Mouse (Mus musculus): ENCODE results near the gene Arl16. TPM values are rescaled to one million over a fixed set of nuclear protein-coding genes. Genes with fewer than 3 reads are reported as not detected.

Arl16 gene
- polyA plus RNA-seq, 1 experiment, result 26.4 TPM

GRCm38 (mm10) chr11:120426727-120427126 lies 40.7 kb downstream of the Arl16 start:
- peaks cover 46% of the 10 kb centered on the region for H3K79me3 ChIP-seq (ENCODE audit: low read depth)
- H3ac ChIP-seq (ENCODE audit: control insufficient read depth, insufficient read length, low read depth), result no peak overlapping the region
- H3K27me3 ChIP-seq (ENCODE audit: control insufficient read depth, insufficient read depth, insufficient read length), result no peaks in the 10 kb centered on the region
- H3K79me2 ChIP-seq (ENCODE audit: control insufficient read depth, insufficient read depth), result peaks cover 98% of the 10 kb centered on the region
- TF ChIP-seq CTCF (IDR thresholded peaks at IDR 0.05; ENCODE audit: control insufficient read depth, insufficient read depth, insufficient read length), result no peak
- TF ChIP-seq MYOG (IDR thresholded peaks at IDR 0.05; ENCODE audit: control insufficient read depth, extremely low read depth, insufficient read length), result no peak
- TF ChIP-seq FOSL1 (IDR thresholded peaks at IDR 0.05; ENCODE audit: insufficient read depth, low read length, poor library complexity, severe bottlenecking), result no peak
- TF ChIP-seq MYOD1 (IDR thresholded peaks at IDR 0.05; ENCODE audit: control insufficient read depth, insufficient read length, low read depth), result no peak
- TF ChIP-seq USF1 (IDR thresholded peaks at IDR 0.05; ENCODE audit: low read depth), result no peak
- no peak for TF ChIP-seq MAX (IDR thresholded peaks at IDR 0.05)
- no peak for TF ChIP-seq CEBPB (IDR thresholded peaks at IDR 0.05; ENCODE audit: low read depth)
- peaks cover 96% of the 10 kb centered on the region for H3K36me3 ChIP-seq (ENCODE audit: control insufficient read depth, insufficient read depth)
- H3K4me3 ChIP-seq (ENCODE audit: insufficient read depth, poor library complexity, severe bottlenecking), result no peak overlapping the region

GRCm38 (mm10) chr11:120423569-120424295 lies 43.7 kb downstream of the Arl16 start:
- Histone ChIP-seq H3K79me2 (ENCODE audit: control insufficient read depth, insufficient read depth) (peaks cover 88% of the 10 kb centered on the region), H3ac (ENCODE audit: control insufficient read depth, insufficient read length, low read depth) (no peak overlapping the region), H3K79me3 (ENCODE audit: low read depth) (peaks cover 39% of the 10 kb centered on the region), H3K27me3 (ENCODE audit: control insufficient read depth, insufficient read depth, insufficient read length) (no peaks in the 10 kb centered on the region), H3K36me3 (ENCODE audit: control insufficient read depth, insufficient read depth) (peaks cover 96% of the 10 kb centered on the region), H3K4me3 (ENCODE audit: insufficient read depth, poor library complexity, severe bottlenecking) (no peak overlapping the region)
- TF ChIP-seq FOSL1 (IDR thresholded peaks at IDR 0.05; ENCODE audit: insufficient read depth, low read length, poor library complexity, severe bottlenecking), result no peak
- no peak for TF ChIP-seq CTCF (IDR thresholded peaks at IDR 0.05; ENCODE audit: control insufficient read depth, insufficient read depth, insufficient read length)
- no peak for TF ChIP-seq MYOG (IDR thresholded peaks at IDR 0.05; ENCODE audit: control insufficient read depth, extremely low read depth, insufficient read length)
- no peak for TF ChIP-seq CEBPB (IDR thresholded peaks at IDR 0.05; ENCODE audit: low read depth)
- TF ChIP-seq MYOD1 (IDR thresholded peaks at IDR 0.05; ENCODE audit: control insufficient read depth, insufficient read length, low read depth), result no peak

DNA sequence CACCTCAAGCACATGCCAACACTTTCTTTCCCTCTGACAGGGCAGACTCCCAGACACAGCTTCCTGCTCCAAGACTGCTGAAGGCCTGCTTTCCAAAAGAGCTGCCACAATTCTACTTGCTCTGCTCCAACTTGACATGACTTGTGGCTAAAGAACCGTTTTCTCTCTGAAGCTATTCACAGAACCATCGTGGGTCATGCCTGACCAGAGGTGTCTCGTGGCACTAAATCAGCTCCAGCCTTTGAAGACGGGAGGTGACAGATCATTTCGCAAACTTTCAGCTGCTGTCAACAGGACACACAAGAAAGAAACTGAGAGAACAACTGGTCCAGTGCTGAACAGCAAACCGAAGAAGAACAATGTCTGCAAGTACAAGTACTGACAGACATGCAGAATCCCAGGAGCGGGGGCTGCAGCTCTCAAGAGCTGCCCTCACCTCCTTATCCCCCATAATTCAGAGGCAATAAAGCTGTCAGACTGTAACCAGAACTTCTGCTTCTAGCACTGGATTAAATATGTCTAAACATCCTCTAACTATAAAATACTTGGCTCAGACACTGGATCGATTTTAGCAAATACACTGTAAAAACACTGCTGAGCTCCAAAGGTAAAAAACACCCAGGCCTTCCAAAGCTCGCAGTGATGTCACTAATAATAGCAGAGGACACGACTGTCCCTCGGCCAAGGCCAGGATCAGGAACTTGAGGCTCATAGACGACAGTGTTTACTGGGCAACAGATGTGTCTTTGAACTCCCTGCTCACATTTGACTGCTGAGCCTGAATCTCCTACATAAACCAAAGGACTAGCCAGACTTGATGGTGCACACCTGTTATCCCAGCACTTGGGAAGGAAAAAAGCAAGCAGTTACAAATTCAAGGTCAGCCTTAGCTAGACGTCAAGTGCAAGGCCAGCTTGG lies 44.5 kb downstream of the Arl16 start:
- Histone ChIP-seq H3ac (ENCODE audit: control insufficient read depth, insufficient read length, low read depth) (no peak overlapping the region), H3K36me3 (ENCODE audit: control insufficient read depth, insufficient read depth) (peaks cover 96% of the 10 kb centered on the region), H3K79me2 (ENCODE audit: control insufficient read depth, insufficient read depth) (peaks cover 79% of the 10 kb centered on the region), H3K27me3 (ENCODE audit: control insufficient read depth, insufficient read depth, insufficient read length) (no peaks in the 10 kb centered on the region), H3K79me3 (ENCODE audit: low read depth) (peaks cover 39% of the 10 kb centered on the region), H3K4me3 (ENCODE audit: insufficient read depth, poor library complexity, severe bottlenecking) (no peak overlapping the region)
- TF ChIP-seq CEBPB (IDR thresholded peaks at IDR 0.05; ENCODE audit: low read depth) (no peak), CTCF (IDR thresholded peaks at IDR 0.05; ENCODE audit: control insufficient read depth, insufficient read depth, insufficient read length) (no peak), FOSL1 (IDR thresholded peaks at IDR 0.05; ENCODE audit: insufficient read depth, low read length, poor library complexity, severe bottlenecking) (no peak), MYOG (IDR thresholded peaks at IDR 0.05; ENCODE audit: control insufficient read depth, extremely low read depth, insufficient read length) (no peak), MYOD1 (IDR thresholded peaks at IDR 0.05; ENCODE audit: control insufficient read depth, insufficient read length, low read depth) (no peak), USF1 (IDR thresholded peaks at IDR 0.05; ENCODE audit: low read depth) (no peak), MAX (IDR thresholded peaks at IDR 0.05) (no peak)

GRCm38 (mm10) chr11:120418592-120418991 lies 48.8 kb downstream of the Arl16 start:
- Histone ChIP-seq H3K4me3 (ENCODE audit: insufficient read depth, poor library complexity, severe bottlenecking) (no peak overlapping the region), H3K79me2 (ENCODE audit: control insufficient read depth, insufficient read depth) (peaks cover 36% of the 10 kb centered on the region), H3K36me3 (ENCODE audit: control insufficient read depth, insufficient read depth) (peaks cover 98% of the 10 kb centered on the region), H3K79me3 (ENCODE audit: low read depth) (peaks cover 14% of the 10 kb centered on the region), H3ac (ENCODE audit: control insufficient read depth, insufficient read length, low read depth) (no peak overlapping the region), H3K27me3 (ENCODE audit: control insufficient read depth, insufficient read depth, insufficient read length) (no peaks in the 10 kb centered on the region)
- TF ChIP-seq MYOG (IDR thresholded peaks at IDR 0.05; ENCODE audit: control insufficient read depth, extremely low read depth, insufficient read length) (no peak), MAX (IDR thresholded peaks at IDR 0.05) (no peak), MYOD1 (IDR thresholded peaks at IDR 0.05; ENCODE audit: control insufficient read depth, insufficient read length, low read depth) (no peak), CEBPB (IDR thresholded peaks at IDR 0.05; ENCODE audit: low read depth) (no peak), CTCF (IDR thresholded peaks at IDR 0.05; ENCODE audit: control insufficient read depth, insufficient read depth, insufficient read length) (no peak), FOSL1 (IDR thresholded peaks at IDR 0.05; ENCODE audit: insufficient read depth, low read length, poor library complexity, severe bottlenecking) (no peak), USF1 (IDR thresholded peaks at IDR 0.05; ENCODE audit: low read depth) (no peak)

DNA sequence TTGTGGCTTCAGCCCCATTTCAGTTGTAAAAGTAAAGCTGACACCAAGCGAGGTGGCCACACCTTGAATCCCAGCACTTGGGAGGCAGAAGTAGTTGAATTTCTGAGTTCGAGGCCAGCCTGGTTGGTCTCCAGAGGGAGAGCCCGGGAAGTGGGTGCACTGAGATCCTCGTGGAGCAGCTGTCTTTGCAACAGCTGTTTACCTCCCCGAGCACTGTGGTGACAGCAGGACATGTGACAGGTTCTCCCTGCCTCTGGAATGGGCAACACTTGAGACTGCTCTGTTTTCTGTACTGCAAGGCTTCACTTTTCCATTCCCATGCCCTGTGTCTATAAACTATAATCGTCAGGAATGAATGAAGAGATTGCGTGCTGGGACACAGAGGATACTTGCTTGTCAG lies 49.6 kb downstream of the Arl16 start:
- TF ChIP-seq CTCF (IDR thresholded peaks at IDR 0.05; ENCODE audit: control insufficient read depth, insufficient read depth, insufficient read length) (no peak), CEBPB (IDR thresholded peaks at IDR 0.05; ENCODE audit: low read depth) (no peak)
- peaks cover 98% of the 10 kb centered on the region for H3K36me3 ChIP-seq (ENCODE audit: control insufficient read depth, insufficient read depth)

More for the DNA sequence above, 49.6 kb downstream of the Arl16 start:
- H3K79me2 ChIP-seq (ENCODE audit: control insufficient read depth, insufficient read depth), result peaks cover 29% of the 10 kb centered on the region
- peaks cover 7% of the 10 kb centered on the region for H3K79me3 ChIP-seq (ENCODE audit: low read depth)
- no peak overlapping the region for H3ac ChIP-seq (ENCODE audit: control insufficient read depth, insufficient read length, low read depth)
- no peak overlapping the region for H3K4me3 ChIP-seq (ENCODE audit: insufficient read depth, poor library complexity, severe bottlenecking)
- no peaks in the 10 kb centered on the region for H3K27me3 ChIP-seq (ENCODE audit: control insufficient read depth, insufficient read depth, insufficient read length)

Other genes starting within 250 kb of the Arl16 start
- 10.8 TPM for gene Bahcc1, start 234.7 kb downstream of the Arl16 start, polyA plus RNA-seq (2012; fragmentation: generic; extraction: Trizol)
- gene Actg1, start 119.1 kb downstream of the Arl16 start, polyA plus RNA-seq (2012; fragmentation: generic; extraction: Trizol), result 7,516 TPM
- 0.25 TPM for gene Fscn2, start 106.1 kb downstream of the Arl16 start, polyA plus RNA-seq (2012; fragmentation: generic; extraction: Trizol)
- 18.0 TPM for gene Faap100, start 88.8 kb downstream of the Arl16 start, polyA plus RNA-seq (2012; fragmentation: generic; extraction: Trizol)
- 61.8 TPM for gene Nploc4, start 29.9 kb downstream of the Arl16 start, polyA plus RNA-seq (2012; fragmentation: generic; extraction: Trizol)
- 0.02 TPM for gene Tspan10, start 25.0 kb downstream of the Arl16 start, polyA plus RNA-seq (2012; fragmentation: generic; extraction: Trizol)
- gene Pde6g, start 14.1 kb downstream of the Arl16 start, polyA plus RNA-seq (2012; fragmentation: generic; extraction: Trizol), result 0.13 TPM
- gene Oxld1, start 9.5 kb downstream of the Arl16 start, polyA plus RNA-seq (2012; fragmentation: generic; extraction: Trizol), result 7.5 TPM
- 24.6 TPM for gene Ccdc137, start 9.5 kb downstream of the Arl16 start, polyA plus RNA-seq (2012; fragmentation: generic; extraction: Trizol)
- 338 TPM for gene Mrpl12, start 17.0 kb upstream of the Arl16 start, polyA plus RNA-seq (2012; fragmentation: generic; extraction: Trizol)
- gene Slc25a10, start 24.2 kb upstream of the Arl16 start, polyA plus RNA-seq (2012; fragmentation: generic; extraction: Trizol), result 154 TPM
- not detected for gene Gcgr, start 63.1 kb upstream of the Arl16 start, polyA plus RNA-seq (2012; fragmentation: generic; extraction: Trizol)
- 90.7 TPM for gene Mcrip1, start 82.1 kb upstream of the Arl16 start, polyA plus RNA-seq (2012; fragmentation: generic; extraction: Trizol)
- gene Ppp1r27, start 83.5 kb upstream of the Arl16 start, polyA plus RNA-seq (2012; fragmentation: generic; extraction: Trizol), result 0.12 TPM
- gene P4hb, start 105.6 kb upstream of the Arl16 start, polyA plus RNA-seq (2012; fragmentation: generic; extraction: Trizol), result 519 TPM
- 1,072 TPM for gene Arhgdia, start 114.0 kb upstream of the Arl16 start, polyA plus RNA-seq (2012; fragmentation: generic; extraction: Trizol)
- gene Alyref, start 130.8 kb upstream of the Arl16 start, polyA plus RNA-seq (2012; fragmentation: generic; extraction: Trizol), result 218 TPM
- gene Anapc11, start 130.8 kb upstream of the Arl16 start, polyA plus RNA-seq (2012; fragmentation: generic; extraction: Trizol), result 254 TPM
- not detected for gene Npb, start 140.9 kb upstream of the Arl16 start, polyA plus RNA-seq (2012; fragmentation: generic; extraction: Trizol)
- 51.5 TPM for gene Pcyt2, start 150.3 kb upstream of the Arl16 start, polyA plus RNA-seq (2012; fragmentation: generic; extraction: Trizol)
- 21.9 TPM for gene Sirt7, start 157.6 kb upstream of the Arl16 start, polyA plus RNA-seq (2012; fragmentation: generic; extraction: Trizol)
- 33.3 TPM for gene Mafg, start 166.0 kb upstream of the Arl16 start, polyA plus RNA-seq (2012; fragmentation: generic; extraction: Trizol)
- gene Pycr1, start 176.2 kb upstream of the Arl16 start, polyA plus RNA-seq (2012; fragmentation: generic; extraction: Trizol), result 16.1 TPM
- gene Myadml2, start 180.6 kb upstream of the Arl16 start, polyA plus RNA-seq (2012; fragmentation: generic; extraction: Trizol), result not detected
- 0.43 TPM for gene Notum, start 193.6 kb upstream of the Arl16 start, polyA plus RNA-seq (2012; fragmentation: generic; extraction: Trizol)
- gene Aspscr1, start 205.4 kb upstream of the Arl16 start, polyA plus RNA-seq (2012; fragmentation: generic; extraction: Trizol), result 66.0 TPM
- 57.6 TPM for gene Cenpx, start 246.1 kb upstream of the Arl16 start, polyA plus RNA-seq (2012; fragmentation: generic; extraction: Trizol)
- gene Lrrc45, start 246.3 kb upstream of the Arl16 start, polyA plus RNA-seq (2012; fragmentation: generic; extraction: Trizol), result 13.5 TPM

All from C2C12 (cell line).